Comparison of ENCODE assay signal across 9 mouse cellular contexts in genomic region chr12:117447223-117447622, GRCm38 (mm10).
DNase-seq lines count a peak whose midpoint lies in the region; ATAC-seq and TF ChIP-seq lines count a peak whose summit lies in the region.
"Had no signal": no experiment of that assay in that cellular context is flagged by ENCODE, and none has a peak within 500 bp of the region (broad histone marks: within the 10 kb centered on the region; RNA-seq: fewer than 3 reads in every experiment).

No protein-coding gene starts in this region.

- no peak for TF ChIP-seq POLR2A in cerebellum, adult 2 months (IDR thresholded peaks at IDR 0.05; ENCODE audit: borderline replicate concordance, insufficient read depth, low read length)

- H3K4me2 ChIP-seq in heart, embryonic 16.5 days (ENCODE audit: low read depth, low read length), result peak overlapping the region; percentile 48
- peak overlapping the region; percentile 36 for H3K4me2 ChIP-seq in kidney, postnatal 0 days (ENCODE audit: low read length)
- peak overlapping the region; percentile 12; the same call in 1 of the 2 replicates for H3K4me2 ChIP-seq in stomach, postnatal 0 days (replicated peaks; ENCODE audit: low read depth)

- TF ChIP-seq EP300 in stomach, postnatal 0 days (optimal IDR thresholded peaks at IDR 0.05), result no peak

- DNase-seq in spleen, adult 18-20 months, result peak; percentile 16 to 31
- no peak for DNase-seq in spleen, adult 12 weeks (ENCODE audit: low spot score)
- peak; percentile 52 for DNase-seq in kidney, postnatal 0 days (ENCODE audit: low spot score)
- DNase-seq in stomach, postnatal 0 days (ENCODE audit: low spot score), result no peak
- no peak for DNase-seq in cerebellum, adult 2 months
- DNase-seq in cerebellum, postnatal 4 days (ENCODE audit: low spot score in 2 of 2), result no peak

- no peak overlapping the region for H3K9ac ChIP-seq in heart, embryonic 16.5 days (ENCODE audit: low read length)
- 0 out of 2 replicates have a peak overlapping the region, but pooled peaks have one; percentile 18 for H3K9ac ChIP-seq in kidney, postnatal 0 days (ENCODE audit: low read depth, low read length)
- H3K9ac ChIP-seq in stomach, postnatal 0 days (ENCODE audit: low read length), result no peak overlapping the region

- 12% methylated on average over 10 of the region's 10 CpGs for WGBS in heart, embryonic 16.5 days
- 10% methylated on average over 10 of the region's 10 CpGs for WGBS in kidney, postnatal 0 days
- WGBS in stomach, postnatal 0 days, result 15% methylated on average over 10 of the region's 10 CpGs
- 12% methylated on average over 10 of the region's 10 CpGs for WGBS in cerebellum, adult 2 months

- 0 out of 2 replicates have a peak overlapping the region, but pooled peaks have one; percentile 7 for H3K4me3 ChIP-seq in heart, embryonic 16.5 days (ENCODE audit: low read length)
- H3K4me3 ChIP-seq in kidney, postnatal 0 days (replicated peaks; ENCODE audit: low read depth, low read length), result no peak overlapping the region
- no peak overlapping the region for H3K4me3 ChIP-seq in stomach, postnatal 0 days (ENCODE audit: low read depth, low read length)
- H3K4me3 ChIP-seq in cerebellum, adult 2 months (replicated peaks; ENCODE audit: insufficient read depth, low read depth, low read length), result no peak overlapping the region
- H3K4me3 ChIP-seq: megakaryocyte, embryonic 14.5 days had no signal

- peak; percentile 78 for ATAC-seq in heart, embryonic 16.5 days (replicated peaks; ENCODE audit: extremely low read depth, insufficient read depth, low FRiP score)
- peak; percentile 71 for ATAC-seq in kidney, postnatal 0 days (replicated peaks; ENCODE audit: low FRiP score, low read depth)
- peak; percentile 55; the same call in 1 of the 2 replicates for ATAC-seq in megakaryocyte-erythroid progenitor cell, adult 5-6 weeks (replicated peaks; ENCODE audit: low FRiP score, low TSS enrichment, poor library complexity, severe bottlenecking)
- ATAC-seq in stomach, postnatal 0 days (ENCODE audit: low FRiP score, low TSS enrichment), result no peak

- no peak for TF ChIP-seq CTCF in kidney, postnatal 0 days (IDR thresholded peaks at IDR 0.05; ENCODE audit: low read depth)
- TF ChIP-seq CTCF in stomach, postnatal 0 days (IDR thresholded peaks at IDR 0.05; ENCODE audit: low read depth), result no peak
- TF ChIP-seq CTCF in cerebellum, adult 2 months (IDR thresholded peaks at IDR 0.05; ENCODE audit: borderline replicate concordance, insufficient read depth, low read depth, low read length), result no peak

- no peaks in the 10 kb centered on the region for H3K27me3 ChIP-seq in heart, embryonic 16.5 days (ENCODE audit: control insufficient read depth, insufficient read depth, low read length)
- H3K27me3 ChIP-seq in kidney, postnatal 0 days (ENCODE audit: insufficient read depth, low read length), result no peaks in the 10 kb centered on the region
- no peaks in the 10 kb centered on the region for H3K27me3 ChIP-seq in stomach, postnatal 0 days (ENCODE audit: control insufficient read depth, insufficient read depth, low read length)
- no peaks in the 10 kb centered on the region for H3K27me3 ChIP-seq in cerebellum, adult 2 months (ENCODE audit: control insufficient read depth, insufficient read depth, low read length)
- H3K27me3 ChIP-seq: megakaryocyte, embryonic 14.5 days had no signal

- H3K27ac ChIP-seq in heart, embryonic 16.5 days (ENCODE audit: low read length), result peak overlapping the region; percentile 47; the same call in 1 of the 2 replicates
- H3K27ac ChIP-seq in kidney, postnatal 0 days, result peak overlapping the region; percentile 9; the same call in 1 of the 2 replicates
- no peak overlapping the region for H3K27ac ChIP-seq in stomach, postnatal 0 days (replicated peaks)
- H3K27ac ChIP-seq in cerebellum, adult 2 months (ENCODE audit: insufficient read depth, low read length), result no peak overlapping the region

- 0 out of 2 replicates have a peak, but pooled peaks cover 3% of the 10 kb centered on the region for H3K4me1 ChIP-seq in heart, embryonic 16.5 days (ENCODE audit: control insufficient read depth, insufficient read depth, low read length)
- H3K4me1 ChIP-seq in kidney, postnatal 0 days (replicated peaks; ENCODE audit: insufficient read depth, low read length), result peaks cover 6% of the 10 kb centered on the region; the same call in 1 of the 2 replicates
- H3K4me1 ChIP-seq in stomach, postnatal 0 days (replicated peaks; ENCODE audit: control insufficient read depth, insufficient read depth), result no peaks in the 10 kb centered on the region
- H3K4me1 ChIP-seq in cerebellum, adult 2 months (ENCODE audit: control insufficient read depth, insufficient read depth, low read length), result no peaks in the 10 kb centered on the region
- H3K4me1 ChIP-seq: megakaryocyte, embryonic 14.5 days had no signal

- no peaks in the 10 kb centered on the region for H3K36me3 ChIP-seq in heart, embryonic 16.5 days (ENCODE audit: control insufficient read depth, insufficient read depth)
- H3K36me3 ChIP-seq in kidney, postnatal 0 days (ENCODE audit: insufficient read depth, low read length), result no peaks in the 10 kb centered on the region
- no peaks in the 10 kb centered on the region for H3K36me3 ChIP-seq in stomach, postnatal 0 days (ENCODE audit: control insufficient read depth, insufficient read depth, low read length)

- H3K9me3 ChIP-seq in heart, embryonic 16.5 days (replicated peaks; ENCODE audit: control insufficient read depth, low read length), result peaks cover 3% of the 10 kb centered on the region; the same call in 1 of the 2 replicates
- no peaks in the 10 kb centered on the region for H3K9me3 ChIP-seq in kidney, postnatal 0 days (replicated peaks; ENCODE audit: low read length)
- H3K9me3 ChIP-seq in stomach, postnatal 0 days (ENCODE audit: control insufficient read depth, low read length), result no peaks in the 10 kb centered on the region
- H3K9me3 ChIP-seq: megakaryocyte, embryonic 14.5 days had no signal

Comparison
In these comparisons a context has a peak if more than half of its experiments do, and no peak if none do; other contexts are left out.
1. DNase-seq: peak in spleen, adult 18-20 months (2 of 2) and kidney, postnatal 0 days (single experiment); none in spleen, adult 12 weeks (single experiment), stomach, postnatal 0 days (single experiment), cerebellum, adult 2 months (0 of 2) and cerebellum, postnatal 4 days (0 of 2).
2. H3K27ac ChIP-seq: peak in heart, embryonic 16.5 days (single experiment) and kidney, postnatal 0 days (single experiment); none in stomach, postnatal 0 days (single experiment) and cerebellum, adult 2 months (single experiment).
3. Peak in every context shown above with its lines, with median percentiles within 50 percentile points of each other: H3K4me2 ChIP-seq.